Mouse (Mus musculus) intestine, postnatal 0 days (tissue): ENCODE measurements around the gene Slc16a4. TPM values are rescaled to one million over a fixed set of nuclear protein-coding genes. Genes with fewer than 3 reads are reported as not detected.

Experiments used
- ATAC-seq: fragments of 200-750 bp; cut with Nextera tagmentation; 2 replicates; pipeline ENCODE4 v1.8.0; 2017; ENCODE audit warnings: mild to moderate bottlenecking, moderate TSS enrichment, moderate library complexity
- H3K27ac ChIP-seq: fragments of 300-500 bp; sonication (generic); 2 replicates; pipeline ENCODE4 v1.5.1; 2014; ENCODE audit warnings: mild to moderate bottlenecking, low read depth, low read length, moderate library complexity
- H3K27me3 ChIP-seq: fragments of 300-500 bp; sonication (generic); replicated peaks from 2 replicates; pipeline ENCODE4 v1.6.1; 2014; ENCODE audit warnings: low read length, mixed read lengths; ENCODE audit not compliant: control insufficient read depth, insufficient read depth
- H3K36me3 ChIP-seq: fragments of 300-500 bp; sonication (generic); 2 replicates; pipeline ENCODE4 v1.6.1; 2014; ENCODE audit warnings: mild to moderate bottlenecking, moderate library complexity; ENCODE audit not compliant: control insufficient read depth, insufficient read depth
- H3K4me1 ChIP-seq: fragments of 300-500 bp; sonication (generic); replicated peaks from 2 replicates; pipeline ENCODE4 v1.6.1; 2014; ENCODE audit warnings: antibody characterized with exemption, low read length, mixed read lengths; ENCODE audit not compliant: control insufficient read depth, insufficient read depth
- H3K4me2 ChIP-seq: fragments of 300-500 bp; sonication (generic); replicated peaks from 2 replicates; pipeline ENCODE4 v1.6.1; 2014; ENCODE audit warnings: low read depth, mild to moderate bottlenecking, moderate library complexity
- H3K4me3 ChIP-seq: fragments of 300-500 bp; sonication (generic); 2 replicates; pipeline ENCODE4 v1.5.1; 2014; ENCODE audit warnings: low read depth, low read length
- H3K9ac ChIP-seq: fragments of 300-500 bp; sonication (generic); 2 replicates; pipeline ENCODE4 v1.6.1; 2014; ENCODE audit warnings: mild to moderate bottlenecking, low read depth, low read length
- H3K9me3 ChIP-seq: fragments of 300-500 bp; sonication (generic); 2 replicates; pipeline ENCODE4 v1.6.1; 2016; ENCODE audit warnings: mixed run types; ENCODE audit not compliant: control insufficient read depth
- CTCF ChIP-seq: sonication (generic); IDR thresholded peaks from 2 replicates; pipeline ENCODE4 v1.5.1; 2016; ENCODE audit warnings: low read depth, mild to moderate bottlenecking, control low read depth, antibody characterized with exemption, moderate library complexity
- WGBS: fragments of 180-500 bp; shearing (Covaris S2); extraction: QIAGEN DNeasy Blood & Tissue Kit; methylation state at CpG from one replicate; pipeline ENCODE4 v1.1.7; 2014; 5-methylcytosine and 5-hydroxymethylcytosine counted together
- polyA plus RNA-seq: library from polyadenylated mRNA; unstranded; fragments of >200 nt; fragmentation: Nextera tagmentation; extraction: Ambion mirVana; gene quantifications from 2 replicates; pipeline ENCODE4 v1.2.1, GENCODE M21; 2015

Slc16a4 gene
- 0.83 and 1.6 TPM in 2 replicates for polyA plus RNA-seq

GRCm38 (mm10) chr3:107290764-107291381, at the start of gene Slc16a4:
Gene Slc16a4 (plus strand): TSS chr3:107291230.
- 0 out of 2 replicates have a peak, but pooled peaks have one; percentile 7 for TF ChIP-seq CTCF
- Histone ChIP-seq H3K36me3 (no peaks in the 10 kb centered on the region), H3K4me1 (no peaks in the 10 kb centered on the region), H3K4me3 (no peak within 1 kb of the TSS), H3K27ac (no peak within 1 kb of the TSS), H3K9me3 (no peaks in the 10 kb centered on the region), H3K9ac (no peak within 1 kb of the TSS), H3K4me2 (no peak within 1 kb of the TSS; the same call in 1 of the 2 replicates), H3K27me3 (no peaks in the 10 kb centered on the region)
- ATAC-seq: peak; percentile 41; the same call in 1 of the 2 replicates
- WGBS: 19% methylated on average over 9 of the region's 9 CpGs

GRCm38 (mm10) chr3:107241389-107242094, 49.5 kb upstream of the Slc16a4 start:
- Histone ChIP-seq H3K9ac (no peak overlapping the region), H3K27me3 (no peaks in the 10 kb centered on the region), H3K9me3 (no peaks in the 10 kb centered on the region), H3K4me3 (no peak overlapping the region), H3K27ac (no peak overlapping the region), H3K4me2 (no peak overlapping the region), H3K36me3 (no peaks in the 10 kb centered on the region), H3K4me1 (no peaks in the 10 kb centered on the region)
- 50% methylated on average over 14 of the region's 14 CpGs for WGBS
- TF ChIP-seq CTCF: no peak
- ATAC-seq: no peak

GRCm38 (mm10) chr3:107246876-107247275, 44.2 kb upstream of the Slc16a4 start:
- TF ChIP-seq CTCF: no peak
- H3K4me3 ChIP-seq: no peak overlapping the region
- no peaks in the 10 kb centered on the region for H3K27me3 ChIP-seq
- no peaks in the 10 kb centered on the region for H3K9me3 ChIP-seq
- H3K4me1 ChIP-seq: no peaks in the 10 kb centered on the region
- H3K36me3 ChIP-seq: no peaks in the 10 kb centered on the region
- ATAC-seq: no peak
- 84% methylated on average over 6 of the region's 6 CpGs for WGBS
- H3K9ac ChIP-seq: no peak overlapping the region
- H3K27ac ChIP-seq: no peak overlapping the region
- no peak overlapping the region for H3K4me2 ChIP-seq

- Histone ChIP-seq H3K27ac (no peak overlapping the region), H3K9ac (no peak overlapping the region), H3K4me2 (no peak overlapping the region), H3K27me3 (no peaks in the 10 kb centered on the region), H3K36me3 (no peaks in the 10 kb centered on the region), H3K9me3 (no peaks in the 10 kb centered on the region), H3K4me1 (no peaks in the 10 kb centered on the region), H3K4me3 (no peak overlapping the region)
- 39% methylated on average over 3 of the region's 3 CpGs for WGBS
- TF ChIP-seq CTCF: no peak
- ATAC-seq: 0 out of 2 replicates have a peak, but pooled peaks have one; percentile 54
Observed at GRCm38 (mm10) chr3:107249042-107249441, 42.0 kb upstream of the Slc16a4 start.

GRCm38 (mm10) chr3:107250320-107250719, 40.7 kb upstream of the Slc16a4 start:
- Histone ChIP-seq H3K4me1 (no peaks in the 10 kb centered on the region), H3K9me3 (no peaks in the 10 kb centered on the region), H3K27ac (no peak overlapping the region), H3K27me3 (no peaks in the 10 kb centered on the region), H3K36me3 (no peaks in the 10 kb centered on the region), H3K4me3 (no peak overlapping the region), H3K4me2 (no peak overlapping the region), H3K9ac (no peak overlapping the region)
- TF ChIP-seq CTCF: no peak
- 10% methylated on average over 2 of the region's 2 CpGs for WGBS
- ATAC-seq: no peak

- Histone ChIP-seq H3K9me3 (no peaks in the 10 kb centered on the region), H3K4me3 (no peak overlapping the region), H3K27me3 (no peaks in the 10 kb centered on the region), H3K27ac (no peak overlapping the region), H3K36me3 (no peaks in the 10 kb centered on the region), H3K9ac (no peak overlapping the region), H3K4me2 (no peak overlapping the region), H3K4me1 (no peaks in the 10 kb centered on the region)
- 55% methylated on average over 4 of the region's 4 CpGs for WGBS
- no peak for TF ChIP-seq CTCF
- no peak for ATAC-seq
Observed at GRCm38 (mm10) chr3:107252035-107252434, 39.0 kb upstream of the Slc16a4 start.
